Mouse (Mus musculus) thymus, adult 2 months (tissue): ENCODE measurements around the gene Cct5. TPM values are rescaled to one million over a fixed set of nuclear protein-coding genes. Genes with fewer than 3 reads are reported as not detected.

Experiments used
- DNase-seq: peaks from one replicate; pipeline ENCODE4 v3.0.0; 2021
- H3K27ac ChIP-seq: fragments of 200-500 bp; 2 replicates; pipeline ENCODE4 v1.5.1; 2012; ENCODE audit warnings: low read length, control low read depth; ENCODE audit not compliant: control insufficient read depth, insufficient read depth
- H3K27me3 ChIP-seq: fragments of 200-500 bp; 2 replicates; pipeline ENCODE4 v1.6.1; 2012; ENCODE audit warnings: mild to moderate bottlenecking, low read length, moderate library complexity, mixed read lengths; ENCODE audit not compliant: control insufficient read depth, insufficient read depth
- H3K36me3 ChIP-seq: fragments of 200-500 bp; 2 replicates; pipeline ENCODE4 v1.6.1; 2012; ENCODE audit warnings: mild to moderate bottlenecking, low read length, moderate library complexity; ENCODE audit not compliant: control insufficient read depth, insufficient read depth
- H3K4me1 ChIP-seq: fragments of 200-500 bp; replicated peaks from 2 replicates; pipeline ENCODE4 v1.6.1; 2012; ENCODE audit warnings: low read length; ENCODE audit not compliant: control insufficient read depth, insufficient read depth
- H3K4me3 ChIP-seq: fragments of 200-500 bp; 2 replicates; pipeline ENCODE4 v1.5.1; 2012; ENCODE audit warnings: mild to moderate bottlenecking, low read length, control low read depth, moderate library complexity; ENCODE audit not compliant: control insufficient read depth, insufficient read depth
- CTCF ChIP-seq: fragments of 200-500 bp; IDR thresholded peaks from 2 replicates; pipeline ENCODE4 v1.5.1; 2012; ENCODE audit warnings: mild to moderate bottlenecking, control low read depth, low read length, moderate library complexity, borderline replicate concordance; ENCODE audit not compliant: control insufficient read depth, poor library complexity, insufficient read depth; ENCODE audit errors: extremely low read depth
- POLR2A ChIP-seq: fragments of 200-500 bp; IDR thresholded peaks from 2 replicates; pipeline ENCODE4 v1.6.1; 2012; ENCODE audit warnings: mild to moderate bottlenecking, low read length, control low read depth, moderate library complexity; ENCODE audit not compliant: control insufficient read depth, poor library complexity, insufficient read depth; ENCODE audit errors: extremely low read depth
- WGBS: fragments of 180-500 bp; shearing (Covaris S2); methylation state at CpG from one replicate; pipeline ENCODE4 v1.1.7; 2018; 5-methylcytosine and 5-hydroxymethylcytosine counted together
- polyA plus RNA-seq: library from polyadenylated mRNA; depleted of rRNA; stranded (reverse); fragments of >200 nt; gene quantifications from 2 replicates; pipeline ENCODE4 v1.2.3, GENCODE M21; 2012; rRNA removed

Cct5 gene
- polyA plus RNA-seq, 1 experiment = 139 TPM

GRCm38 (mm10) chr15:31542013-31542958 is 59.3 kb downstream of the Cct5 start:
- 18% methylated on average over 10 of the region's 10 CpGs for WGBS
- no peaks in the 10 kb centered on the region for H3K36me3 ChIP-seq
- TF ChIP-seq POLR2A = no peak
- TF ChIP-seq CTCF = no peak
- no peaks in the 10 kb centered on the region for H3K27me3 ChIP-seq
- DNase-seq = no peak
- no peak overlapping the region for H3K27ac ChIP-seq
- H3K4me1 ChIP-seq = peaks cover 8% of the 10 kb centered on the region
- H3K4me3 ChIP-seq = no peak overlapping the region

Other genes starting within 250 kb of the Cct5 start
- gene Ankrd33b, start 234.1 kb downstream of the Cct5 start, polyA plus RNA-seq = 6.9 and 7.6 TPM in 2 replicates
- 0.92 and 1.1 TPM in 2 replicates for gene Ropn1l, start 148.1 kb downstream of the Cct5 start, polyA plus RNA-seq
- gene March6, start 70.8 kb downstream of the Cct5 start, polyA plus RNA-seq = 24.0 and 27.3 TPM in 2 replicates
- 7.9 and 9.2 TPM in 2 replicates for gene Cmbl, start 36.4 kb downstream of the Cct5 start, polyA plus RNA-seq
- 8.2 and 8.4 TPM in 2 replicates for gene Fam173b, start within 50 bp of the Cct5 start, polyA plus RNA-seq